Mouse (Mus musculus) lung, embryonic 16.5 days (tissue): ENCODE data around the gene Setd6. TPM values are rescaled to one million over a fixed set of nuclear protein-coding genes. Genes with fewer than 3 reads are reported as not detected.

Experiments
- microRNA-seq: library from miRNA; unstranded; fragments of <30 nt; microRNA quantifications from one replicate; pipeline ENCODE4, GENCODE M21; 2016
- polyA plus RNA-seq: library from polyadenylated mRNA; unstranded; fragments of >200 nt; fragmentation: Nextera tagmentation; extraction: Ambion mirVana; gene quantifications from 2 replicates; pipeline ENCODE4 v1.2.1, GENCODE M21; 2015

The Setd6 gene
- polyA plus RNA-seq, 1 experiment from 2014 or later, result 14.3 TPM

Small RNA genes within 50 kb of the gene (microRNA-seq; reads per million reads assigned to microRNA genes)
- not detected for gene Mir7073

Other genes starting within 250 kb of the Setd6 start
- 8.4 and 8.8 TPM in 2 replicates for gene Csnk2a2, start 225.8 kb upstream of the Setd6 start, polyA plus RNA-seq
- gene Ccdc113, start 181.8 kb upstream of the Setd6 start, polyA plus RNA-seq, result 6.3 and 9.8 TPM in 2 replicates
- gene Prss54, start 139.5 kb upstream of the Setd6 start, polyA plus RNA-seq, result not detected in 2 replicates
- gene Gins3, start 82.4 kb upstream of the Setd6 start, polyA plus RNA-seq, result 20.7 and 21.6 TPM in 2 replicates
- gene Ndrg4, start 38.9 kb upstream of the Setd6 start, polyA plus RNA-seq, result 19.8 and 21.1 TPM in 2 replicates
- 65.9 and 74.6 TPM in 2 replicates for gene Cnot1, start 91.6 kb downstream of the Setd6 start, polyA plus RNA-seq
- 318 and 339 TPM in 2 replicates for gene Sap18b, start 109.5 kb downstream of the Setd6 start, polyA plus RNA-seq
- 15.5 and 15.6 TPM in 2 replicates for gene Slc38a7, start 137.7 kb downstream of the Setd6 start, polyA plus RNA-seq
- 132 and 144 TPM in 2 replicates for gene Got2, start 172.7 kb downstream of the Setd6 start, polyA plus RNA-seq